9 mouse cellular contexts compared by ENCODE assay signal in the genomic region with DNA sequence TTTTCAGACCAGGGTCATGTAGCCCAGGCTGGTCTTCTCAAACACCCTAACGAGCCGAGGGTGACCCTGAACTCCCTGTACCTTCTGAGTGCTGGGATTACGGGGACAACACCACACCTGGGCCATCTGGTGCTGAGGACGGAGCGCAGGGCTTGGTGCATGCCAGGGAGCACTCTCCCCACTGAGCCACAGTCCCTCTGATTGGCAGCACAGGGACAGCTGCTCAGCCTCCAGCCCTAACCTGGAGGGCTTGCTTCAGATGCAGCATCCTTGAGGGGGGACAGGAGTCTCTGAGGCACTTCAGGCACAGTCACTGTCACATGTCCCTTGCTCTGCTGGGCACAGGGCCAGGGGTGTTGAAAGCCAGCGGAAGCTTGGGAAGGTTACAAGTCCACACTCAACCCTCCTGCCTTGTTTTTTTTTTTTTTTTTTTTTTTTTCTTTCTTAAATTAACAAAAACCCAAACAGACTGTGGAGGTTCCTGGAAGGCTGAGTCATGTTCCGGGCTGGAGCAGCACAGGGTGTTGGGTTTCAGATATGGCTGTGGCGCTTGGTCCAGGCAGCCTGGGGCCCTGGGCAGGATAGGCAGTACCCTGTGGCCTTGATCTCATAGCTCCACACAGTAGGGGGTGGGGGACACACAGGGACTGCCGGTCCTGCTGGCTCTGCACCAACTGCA. TPM values are rescaled to one million over a fixed set of nuclear protein-coding genes. Genes with fewer than 3 reads are reported as not detected.
DNase-seq lines count a peak whose midpoint lies in the region; ATAC-seq and TF ChIP-seq lines count a peak whose summit lies in the region.
"Had no signal": no experiment of that assay in that cellular context is flagged by ENCODE, and none has a peak within 500 bp of the region (broad histone marks: within the 10 kb centered on the region; RNA-seq: fewer than 3 reads in every experiment).

No protein-coding gene starts in this region.

- H3K27ac ChIP-seq in heart, adult 2 months = peak overlapping the region; percentile 94
- peak overlapping the region; percentile 48; the same call in 1 of the 2 replicates for H3K27ac ChIP-seq in limb, embryonic 14.5 days (replicated peaks; ENCODE audit: low read depth, low read length)
- H3K27ac ChIP-seq in midbrain, embryonic 13.5 days = 0 out of 2 replicates have a peak overlapping the region, but pooled peaks have one; percentile 15
- H3K27ac ChIP-seq: hindbrain, embryonic 15.5 days had no signal

- DNase-seq in adrenal gland, postnatal 4 days (ENCODE audit: low spot score in 2 of 2) = peak; percentile 64 to 85
- DNase-seq in embryo, embryonic 11 days = peak; percentile 33
- DNase-seq in heart, adult 2 months = peak; percentile 86 to 91
- DNase-seq in kidney, adult 9 months = peak; percentile 91
- DNase-seq in limb, embryonic 14.5 days (ENCODE audit: low spot score) = peak; percentile 24
- DNase-seq in spleen, postnatal 36 days (ENCODE audit: low spot score in 2 of 2) = peak; percentile 45 to 67
- no peak for DNase-seq in thymus, postnatal 4 days

- H3K4me3 ChIP-seq in heart, adult 2 months = no peak overlapping the region
- no peak overlapping the region for H3K4me3 ChIP-seq in limb, embryonic 14.5 days (replicated peaks; ENCODE audit: low read length)
- no peak overlapping the region for H3K4me3 ChIP-seq in midbrain, embryonic 13.5 days (replicated peaks)
- H3K4me3 ChIP-seq: hindbrain, embryonic 15.5 days had no signal

- intact Hi-C loops in heart, adult 2 months (cut with DNase I) = loop anchor here (2.0 kb wide), 1 partner anchor 14 kb away; no protein-coding TSS in a partner anchor

- H3K36me3 ChIP-seq in heart, adult 2 months (ENCODE audit: control insufficient read depth, insufficient read depth, low read length) = 0 out of 2 replicates have a peak, but pooled peaks cover 2% of the 10 kb centered on the region
- H3K36me3 ChIP-seq in limb, embryonic 14.5 days (ENCODE audit: control insufficient read depth, insufficient read depth, low read length) = peaks cover 13% of the 10 kb centered on the region
- peaks cover 19% of the 10 kb centered on the region for H3K36me3 ChIP-seq in midbrain, embryonic 13.5 days
- H3K36me3 ChIP-seq: hindbrain, embryonic 15.5 days had no signal

- H3K9me3 ChIP-seq in limb, embryonic 14.5 days (ENCODE audit: control insufficient read depth, low read length) = no peaks in the 10 kb centered on the region
- H3K9me3 ChIP-seq in midbrain, embryonic 13.5 days = no peaks in the 10 kb centered on the region
- H3K9me3 ChIP-seq: hindbrain, embryonic 15.5 days had no signal

- no peak overlapping the region for H3K4me2 ChIP-seq in limb, embryonic 14.5 days (replicated peaks; ENCODE audit: low read depth, low read length, severe bottlenecking)
- no peak overlapping the region for H3K4me2 ChIP-seq in midbrain, embryonic 13.5 days (replicated peaks)
- H3K4me2 ChIP-seq: hindbrain, embryonic 15.5 days had no signal

- no peak for TF ChIP-seq POLR2A in heart, adult 2 months (IDR thresholded peaks at IDR 0.05; ENCODE audit: insufficient read depth, low read depth, low read length)
- TF ChIP-seq POLR2A in limb, embryonic 14.5 days (IDR thresholded peaks at IDR 0.05; ENCODE audit: borderline replicate concordance, extremely low read depth, insufficient read depth, insufficient read length) = no peak

- no peak for TF ChIP-seq CTCF in heart, adult 2 months (IDR thresholded peaks at IDR 0.05)

- H3K27me3 ChIP-seq in heart, adult 2 months (ENCODE audit: control insufficient read depth, insufficient read depth, low read length) = no peaks in the 10 kb centered on the region
- H3K27me3 ChIP-seq in limb, embryonic 14.5 days (ENCODE audit: control insufficient read depth, insufficient read depth, low read length) = no peaks in the 10 kb centered on the region
- H3K27me3 ChIP-seq in midbrain, embryonic 13.5 days = no peaks in the 10 kb centered on the region
- H3K27me3 ChIP-seq: hindbrain, embryonic 15.5 days had no signal

- TF ChIP-seq EP300 in heart, adult 2 months (IDR thresholded peaks at IDR 0.05; ENCODE audit: insufficient read depth, low read depth, low read length) = 0 out of 2 replicates have a peak, but pooled peaks have one; percentile 49

- H3K79me2 ChIP-seq in heart, adult 2 months (replicated peaks; ENCODE audit: control insufficient read depth, insufficient read depth, low read length) = no peaks in the 10 kb centered on the region

- ATAC-seq in limb, embryonic 14.5 days (ENCODE audit: low FRiP score, low read depth) = peak; percentile 68; the same call in 1 of the 2 replicates
- no peak for ATAC-seq in midbrain, embryonic 13.5 days

- no peak overlapping the region for H3K9ac ChIP-seq in heart, adult 2 months (ENCODE audit: low read depth, low read length)
- H3K9ac ChIP-seq in limb, embryonic 14.5 days (ENCODE audit: low read depth, low read length, severe bottlenecking) = 0 out of 2 replicates have a peak overlapping the region, but pooled peaks have one; percentile 8
- no peak overlapping the region for H3K9ac ChIP-seq in midbrain, embryonic 13.5 days (replicated peaks)
- H3K9ac ChIP-seq: hindbrain, embryonic 15.5 days had no signal

- H3K4me1 ChIP-seq in heart, adult 2 months (ENCODE audit: control insufficient read depth, insufficient read depth, low read length) = peaks cover 23% of the 10 kb centered on the region
- peaks cover 8% of the 10 kb centered on the region; the same call in 1 of the 2 replicates for H3K4me1 ChIP-seq in limb, embryonic 14.5 days (ENCODE audit: control insufficient read depth, insufficient read depth, low read length)
- peaks cover 13% of the 10 kb centered on the region; the same call in 1 of the 2 replicates for H3K4me1 ChIP-seq in midbrain, embryonic 13.5 days (replicated peaks)
- H3K4me1 ChIP-seq: hindbrain, embryonic 15.5 days had no signal

- 36% methylated on average over 9 of the region's 9 CpGs for WGBS in heart, adult 2 months
- WGBS in limb, embryonic 14.5 days = 59% methylated on average over 9 of the region's 9 CpGs
- 75% methylated on average over 9 of the region's 9 CpGs for WGBS in midbrain, embryonic 13.5 days

RNA-seq across cellular contexts. Expression of a gene that starts 24.0 kb away (rescaled TPM):
- 100 to 1,000 TPM; 576 to 622 TPM for total RNA-seq in adrenal gland, postnatal 4 days (2021)
- total RNA-seq in heart, adult 2 months (2021) = 1,000 to 10,000 TPM in 1 of 2 experiments, 100 to 1,000 TPM in 1; 832 to 1,055 TPM
- polyA plus RNA-seq in heart, adult 2 months (2012; rRNA removed) = 860 and 993 TPM in 2 replicates
- 372 and 379 TPM in 2 replicates for polyA plus RNA-seq in limb, embryonic 14.5 days (2012; rRNA removed)
- 466 and 493 TPM in 2 replicates for polyA plus RNA-seq in limb, embryonic 14.5 days (2014; fragmentation: Nextera tagmentation; extraction: Ambion mirVana)
- 498 and 532 TPM in 2 replicates for polyA plus RNA-seq in midbrain, embryonic 13.5 days (2015; fragmentation: Nextera tagmentation; extraction: Ambion mirVana)

RNA-seq across cellular contexts. Expression of a gene that starts 31.4 kb away (rescaled TPM):
- total RNA-seq in adrenal gland, postnatal 4 days (2021) = 100 to 1,000 TPM; 103 to 112 TPM
- 10 to 100 TPM; 78.3 to 89.8 TPM for total RNA-seq in heart, adult 2 months (2021)
- polyA plus RNA-seq in heart, adult 2 months (2012; rRNA removed) = 182 and 194 TPM in 2 replicates
- polyA plus RNA-seq in limb, embryonic 14.5 days (2012; rRNA removed) = 287 and 350 TPM in 2 replicates
- polyA plus RNA-seq in limb, embryonic 14.5 days (2014; fragmentation: Nextera tagmentation; extraction: Ambion mirVana) = 247 and 248 TPM in 2 replicates
- polyA plus RNA-seq in midbrain, embryonic 13.5 days (2015; fragmentation: Nextera tagmentation; extraction: Ambion mirVana) = 159 and 174 TPM in 2 replicates

RNA-seq across cellular contexts. Expression of a gene that starts 34.4 kb away (rescaled TPM):
- total RNA-seq in adrenal gland, postnatal 4 days (2021) = 10 to 100 TPM; 51.7 to 53.2 TPM
- total RNA-seq in heart, adult 2 months (2021) = 10 to 100 TPM; 10.6 to 11.2 TPM
- polyA plus RNA-seq in heart, adult 2 months (2012; rRNA removed) = 16.9 and 18.0 TPM in 2 replicates
- 24.9 and 29.5 TPM in 2 replicates for polyA plus RNA-seq in limb, embryonic 14.5 days (2012; rRNA removed)
- polyA plus RNA-seq in limb, embryonic 14.5 days (2014; fragmentation: Nextera tagmentation; extraction: Ambion mirVana) = 15.3 and 16.8 TPM in 2 replicates
- polyA plus RNA-seq in midbrain, embryonic 13.5 days (2015; fragmentation: Nextera tagmentation; extraction: Ambion mirVana) = 13.4 and 15.3 TPM in 2 replicates

RNA-seq across cellular contexts. Expression of a gene that starts 44.6 kb away (rescaled TPM):
- 100 to 1,000 TPM; 130 to 139 TPM for total RNA-seq in adrenal gland, postnatal 4 days (2021)
- 100 to 1,000 TPM; 140 to 161 TPM for total RNA-seq in heart, adult 2 months (2021)
- polyA plus RNA-seq in heart, adult 2 months (2012; rRNA removed) = 127 and 144 TPM in 2 replicates
- 133 and 147 TPM in 2 replicates for polyA plus RNA-seq in limb, embryonic 14.5 days (2012; rRNA removed)
- polyA plus RNA-seq in limb, embryonic 14.5 days (2014; fragmentation: Nextera tagmentation; extraction: Ambion mirVana) = 30.1 and 32.4 TPM in 2 replicates
- 17.7 and 20.7 TPM in 2 replicates for polyA plus RNA-seq in midbrain, embryonic 13.5 days (2015; fragmentation: Nextera tagmentation; extraction: Ambion mirVana)

RNA-seq across cellular contexts. Expression of a gene that starts 54.5 kb away (rescaled TPM):
- 1 to 10 TPM; 7.1 to 8.5 TPM for total RNA-seq in adrenal gland, postnatal 4 days (2021)
- 1 to 10 TPM; 3.5 to 5.1 TPM for total RNA-seq in heart, adult 2 months (2021)
- 8.9 and 16.6 TPM in 2 replicates for polyA plus RNA-seq in heart, adult 2 months (2012; rRNA removed)
- 12.8 and 14.4 TPM in 2 replicates for polyA plus RNA-seq in limb, embryonic 14.5 days (2012; rRNA removed)
- 3.4 and 5.7 TPM in 2 replicates for polyA plus RNA-seq in limb, embryonic 14.5 days (2014; fragmentation: Nextera tagmentation; extraction: Ambion mirVana)
- 1.5 and 1.6 TPM in 2 replicates for polyA plus RNA-seq in midbrain, embryonic 13.5 days (2015; fragmentation: Nextera tagmentation; extraction: Ambion mirVana)

Comparison
In these comparisons a context has a peak if more than half of its experiments do, and no peak if none do; other contexts are left out.
1. H3K27ac ChIP-seq: peak in every context shown above with its lines; median percentile 94 in heart, adult 2 months; 48 in limb, embryonic 14.5 days; 15 in midbrain, embryonic 13.5 days.